Mouse (Mus musculus) fat pad, adult 2 months (tissue): Measurements from ENCODE around the gene Susd3.

Source experiments
- DNase-seq: peaks from one replicate; pipeline ENCODE4 v3.0.0-alpha.2; 2011; ENCODE audit warnings: low read depth, low spot score; ENCODE audit errors: extremely low read depth

Susd3 gene

DNA sequence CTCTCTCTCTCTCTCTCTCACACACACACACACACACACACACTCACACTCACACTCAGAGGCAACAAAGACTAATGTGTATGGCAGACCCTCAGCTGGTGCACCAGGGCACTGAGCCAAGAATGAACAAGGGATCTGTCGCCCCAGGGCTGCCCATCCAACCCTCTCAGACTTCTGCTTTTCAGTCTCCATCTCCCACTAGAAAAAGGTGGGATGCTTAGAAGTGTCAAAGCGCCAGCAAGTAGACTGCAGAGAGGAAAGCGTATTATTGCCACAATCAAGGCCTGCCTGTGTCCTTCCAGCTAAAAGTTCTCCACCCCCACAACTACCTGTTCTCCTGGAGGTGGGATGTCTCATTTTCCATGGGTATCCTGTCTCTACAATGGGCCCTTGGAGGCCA, 34.1 kb downstream of the Susd3 start:
- no peak for DNase-seq

DNA sequence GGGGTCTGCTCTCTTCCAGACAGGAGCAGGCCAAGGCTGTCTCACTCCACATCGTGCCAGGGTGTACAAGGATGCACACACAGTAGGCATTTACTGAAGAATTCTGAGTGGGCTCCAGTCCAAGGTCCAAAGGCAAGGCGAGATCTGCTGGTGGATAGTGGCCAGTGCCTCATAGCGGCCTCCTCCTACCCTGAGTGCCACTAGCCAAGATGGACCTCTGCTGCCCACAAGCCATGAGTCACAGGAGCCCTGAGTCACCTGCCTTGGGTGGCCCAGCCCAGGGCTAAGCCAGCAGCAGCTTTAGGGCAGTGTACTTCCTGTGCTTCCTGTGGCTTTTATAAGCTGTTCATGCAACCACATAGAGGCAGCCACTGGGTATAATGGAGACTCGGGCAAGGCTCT, 35.0 kb downstream of the Susd3 start:
- no peak for DNase-seq

DNA sequence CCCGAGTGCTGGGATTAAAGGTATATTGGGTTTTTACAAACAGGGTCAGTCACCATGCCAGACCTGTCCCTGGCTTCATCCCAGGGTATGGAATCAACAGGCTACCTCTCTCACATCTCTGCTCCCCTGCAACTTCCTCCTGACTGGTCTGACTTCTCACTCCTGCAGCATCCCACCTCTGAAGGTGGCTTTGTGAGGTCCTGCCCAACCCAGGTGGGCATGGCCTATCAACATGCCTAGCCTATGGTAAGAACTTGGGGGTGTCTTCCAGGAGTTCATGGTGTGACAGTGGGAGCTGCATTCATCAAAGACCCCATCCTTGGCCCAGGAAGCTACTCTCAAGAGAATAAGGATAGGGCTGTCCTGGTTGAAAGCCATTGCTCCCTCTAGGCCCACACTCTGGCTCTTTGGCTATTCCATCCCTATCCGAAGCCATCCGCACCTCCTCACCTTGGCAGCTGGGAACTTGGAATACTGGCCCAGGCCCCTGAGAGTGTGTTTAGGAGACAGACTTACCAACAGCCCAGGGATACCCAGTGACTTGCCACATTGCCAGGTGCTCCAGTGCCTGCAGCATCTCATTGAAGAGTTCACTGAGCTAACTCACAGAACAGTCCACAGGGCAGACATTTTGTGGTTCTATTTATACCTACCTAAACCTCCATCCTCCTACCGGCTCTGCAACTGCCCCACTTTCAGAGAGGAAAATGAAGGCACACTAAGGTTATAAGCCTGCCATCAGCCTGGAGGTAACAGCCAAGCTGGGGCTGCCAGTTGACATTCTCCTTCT, 35.6 kb downstream of the Susd3 start:
- no peak for DNase-seq

DNA sequence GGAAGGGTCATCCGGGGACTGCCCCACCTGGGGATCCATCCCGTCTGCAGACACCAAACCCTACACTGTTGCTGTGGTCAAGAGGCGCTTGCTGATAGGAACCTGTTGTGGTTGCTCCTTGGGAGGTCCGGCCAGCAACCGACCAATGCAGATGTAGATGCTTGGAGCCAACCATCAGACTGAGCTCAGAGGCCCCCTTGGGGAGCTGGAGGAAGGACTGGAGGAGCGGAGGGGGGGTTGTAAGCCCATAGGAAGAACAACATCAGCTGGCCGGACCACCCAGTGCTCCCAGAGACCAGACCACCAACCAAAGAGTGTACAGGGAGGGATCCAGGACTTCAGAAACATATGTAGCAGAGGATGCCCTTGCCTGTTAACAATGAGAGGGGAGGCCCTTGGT, 39.2 kb downstream of the Susd3 start:
- no peak for DNase-seq

DNA sequence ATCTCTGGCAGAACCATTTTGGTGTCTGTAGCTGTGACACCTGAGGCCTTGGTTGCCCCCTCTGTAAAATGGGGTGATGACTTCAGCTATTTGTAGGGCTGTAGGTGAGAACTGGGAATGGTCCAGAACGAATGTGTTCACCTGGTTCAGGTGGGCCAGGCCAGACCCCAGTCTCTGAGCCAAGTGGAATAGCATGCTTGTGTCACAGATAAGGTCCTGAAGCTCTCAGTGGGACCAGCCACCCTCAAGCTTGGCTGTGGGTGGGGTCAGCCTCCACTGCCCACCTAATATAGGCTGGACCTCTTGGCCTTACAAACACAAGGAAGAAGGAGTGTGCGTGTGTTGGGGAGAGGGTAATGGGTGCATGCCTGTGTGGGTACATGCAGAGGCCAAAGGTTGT, 42.2 kb downstream of the Susd3 start:
- DNase-seq, result no peak

DNA sequence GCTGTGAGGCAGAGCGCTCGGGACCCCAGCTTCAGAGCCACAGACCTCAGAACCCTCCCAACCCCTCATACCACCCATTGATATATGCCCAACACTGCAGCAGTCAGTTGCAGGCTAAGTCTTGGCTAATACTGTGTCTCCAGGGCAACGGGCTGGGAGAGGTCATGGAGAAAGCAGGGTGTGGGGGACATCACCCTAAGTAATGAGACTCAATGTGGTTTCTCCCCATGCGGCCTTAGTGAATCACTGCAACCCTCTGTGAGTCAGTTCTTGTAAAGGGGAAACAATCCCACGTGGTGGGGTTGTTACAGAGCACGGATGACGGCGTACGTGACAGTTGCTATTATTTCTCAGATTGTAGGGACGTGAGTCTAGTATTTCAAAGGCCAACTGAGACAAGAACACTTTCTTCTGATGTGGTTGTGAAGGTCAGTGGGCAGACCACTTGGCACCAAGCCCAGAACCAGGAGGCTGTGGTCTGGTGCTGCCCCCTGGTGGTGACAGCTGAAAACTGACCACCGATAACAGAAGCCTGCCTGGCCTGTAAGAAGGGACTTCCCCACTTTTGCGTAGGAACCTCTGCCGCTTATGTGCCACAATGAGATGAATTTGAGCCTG, 43.0 kb downstream of the Susd3 start:
- no peak for DNase-seq

DNA sequence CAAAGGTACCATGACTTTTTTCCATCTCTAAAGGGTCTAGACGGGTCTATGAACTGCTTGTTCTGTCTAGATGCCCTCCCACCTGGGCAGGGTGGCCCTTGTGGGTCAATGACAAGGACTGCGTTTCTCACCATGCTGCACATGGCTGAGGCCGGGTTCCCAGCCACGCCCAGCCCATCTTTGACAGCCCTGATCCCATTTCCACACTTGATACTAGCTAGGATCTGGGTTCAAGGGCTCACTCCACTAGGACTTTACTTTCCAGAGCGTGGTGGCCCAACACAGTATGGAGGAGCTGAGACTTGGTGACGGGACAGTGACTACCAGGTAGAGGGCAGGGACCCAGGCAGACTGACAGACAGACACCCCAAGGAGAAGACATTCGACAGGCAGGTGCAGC, 46.0 kb downstream of the Susd3 start:
- DNase-seq, result no peak

DNA sequence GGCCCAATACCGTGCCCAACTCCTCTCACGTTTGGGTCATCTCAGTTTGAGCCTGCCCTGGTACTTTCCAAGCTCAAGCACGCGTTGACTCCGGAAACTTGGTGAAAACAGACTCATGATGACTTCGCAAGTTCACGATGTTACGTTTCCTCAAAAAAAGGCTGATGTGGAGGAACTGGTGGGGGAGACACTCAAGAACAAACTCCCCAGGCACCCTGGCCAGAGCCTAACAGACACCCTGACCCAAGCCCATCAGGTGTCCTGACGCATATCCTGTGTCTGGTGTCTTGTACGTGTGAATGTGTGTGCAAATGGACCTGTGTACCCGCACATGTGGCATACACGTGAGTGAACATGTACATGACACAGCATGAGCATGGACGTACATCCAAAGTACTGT, 47.8 kb downstream of the Susd3 start:
- DNase-seq, result no peak

DNA sequence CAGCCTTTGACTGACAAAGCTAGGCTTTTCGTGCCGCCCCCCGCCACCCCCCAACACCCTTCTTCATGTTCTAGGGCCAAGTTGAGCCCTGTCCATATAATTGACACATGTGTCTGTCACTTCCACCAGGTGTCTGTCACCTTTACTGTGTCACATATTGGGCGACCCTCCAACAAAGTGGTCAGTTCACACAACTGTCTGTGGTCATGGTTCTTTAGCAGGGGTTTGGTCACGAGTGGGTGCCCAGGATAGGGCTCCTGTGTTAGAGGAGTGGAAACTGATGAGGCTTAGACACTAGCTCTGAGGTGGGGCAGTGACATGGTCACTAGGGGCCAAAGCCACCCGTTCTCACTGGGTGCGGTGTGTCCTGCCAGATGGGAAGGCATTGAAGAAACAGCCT, 48.6 kb downstream of the Susd3 start:
- DNase-seq, result no peak

DNA sequence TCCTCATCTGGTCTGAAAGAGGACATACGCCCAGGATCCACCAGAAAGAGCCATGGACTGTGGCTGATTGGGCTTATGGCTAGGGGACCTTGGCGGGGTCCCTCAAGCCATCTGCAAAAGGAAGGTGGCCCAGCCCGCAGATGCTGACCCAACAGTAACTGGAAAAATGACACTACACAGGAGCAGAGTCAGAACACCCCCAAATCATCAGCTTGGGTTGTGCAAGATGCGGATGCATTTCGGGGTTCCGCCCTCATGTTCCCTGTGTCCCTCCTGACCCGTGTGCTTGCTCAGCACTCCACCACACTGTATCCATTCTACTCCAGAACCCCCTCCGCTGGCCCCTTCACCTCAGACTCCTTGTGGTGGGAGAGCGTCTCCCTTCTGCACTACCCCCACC, 49.8 kb downstream of the Susd3 start:
- no peak for DNase-seq

DNA sequence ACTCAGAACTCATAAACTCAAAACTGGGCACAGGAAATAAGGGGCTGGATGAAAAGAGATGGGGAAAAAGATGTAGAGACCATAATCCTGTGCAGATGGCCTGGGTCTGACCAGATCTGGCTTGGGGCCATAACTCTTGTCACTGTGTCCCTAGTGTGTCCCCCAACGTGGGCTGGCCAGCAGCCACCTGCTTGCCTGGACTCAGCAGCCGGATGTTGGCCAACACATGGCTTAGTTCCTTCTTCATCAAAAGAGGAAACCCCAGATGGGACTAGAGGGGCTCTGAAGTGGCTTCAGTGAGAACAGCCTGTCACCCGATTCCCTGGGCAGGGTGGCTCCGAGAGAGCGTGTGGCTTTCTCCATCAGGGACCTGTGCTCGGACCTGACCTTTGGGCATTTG, 51.7 kb downstream of the Susd3 start:
- no peak for DNase-seq

DNA sequence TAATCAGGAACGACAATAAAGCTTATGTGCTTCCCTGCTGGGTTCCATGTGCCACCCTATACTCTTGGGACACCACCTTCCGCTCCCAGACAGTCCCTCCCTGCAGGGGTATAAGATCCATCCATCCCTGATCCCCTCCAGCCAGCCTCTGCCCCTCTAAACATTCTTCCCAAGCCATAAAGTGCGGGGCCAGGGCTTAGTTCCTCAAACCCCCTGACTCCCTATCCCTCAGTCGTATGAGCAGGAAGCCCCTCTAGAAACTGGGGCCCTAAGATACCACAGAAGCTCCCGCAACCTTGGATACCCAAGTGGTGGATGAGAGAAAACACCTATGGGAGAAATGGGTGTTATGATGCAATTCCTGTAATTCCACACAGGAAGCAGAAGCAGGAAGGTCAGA, 52.3 kb downstream of the Susd3 start:
- DNase-seq, result no peak

DNA sequence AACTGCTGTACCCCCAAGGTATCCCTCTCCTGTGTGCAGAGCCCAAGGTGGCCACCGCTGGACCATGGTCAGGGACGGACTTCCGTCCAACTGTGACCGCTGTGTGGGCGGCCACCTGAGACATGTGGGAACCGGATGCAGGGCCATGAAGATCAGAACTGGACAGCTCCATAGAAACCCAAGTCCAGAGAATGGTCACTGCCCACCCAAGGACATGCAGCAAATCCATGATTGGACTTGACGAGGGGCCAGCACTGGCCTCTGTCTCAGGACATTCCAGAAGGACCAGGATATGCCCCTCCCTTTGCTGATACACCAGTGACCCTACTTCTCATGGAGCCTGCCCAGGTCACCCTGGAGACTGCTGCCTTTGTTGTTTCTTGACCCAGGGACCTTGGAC, 52.9 kb downstream of the Susd3 start:
- DNase-seq, result no peak

DNA sequence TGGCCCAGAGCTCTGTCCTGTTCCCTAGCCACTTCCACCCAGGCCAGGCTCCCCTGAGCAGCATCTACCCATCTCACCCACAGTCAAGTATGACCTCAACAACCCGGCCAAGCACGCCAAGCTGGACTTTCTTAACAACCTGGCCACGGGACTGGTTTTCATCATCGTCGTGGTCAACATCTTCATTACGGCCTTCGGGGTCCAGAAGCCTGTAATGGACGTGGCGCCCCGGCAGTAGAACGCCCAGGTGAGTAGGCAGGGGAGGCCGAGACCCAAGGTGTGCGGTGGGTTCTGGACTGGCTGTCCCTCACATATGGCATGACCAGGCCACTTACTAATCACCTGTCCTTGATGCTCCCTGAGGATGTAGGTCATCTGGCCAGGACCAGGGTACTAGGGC, 53.7 kb downstream of the Susd3 start:
- DNase-seq, result no peak

DNA sequence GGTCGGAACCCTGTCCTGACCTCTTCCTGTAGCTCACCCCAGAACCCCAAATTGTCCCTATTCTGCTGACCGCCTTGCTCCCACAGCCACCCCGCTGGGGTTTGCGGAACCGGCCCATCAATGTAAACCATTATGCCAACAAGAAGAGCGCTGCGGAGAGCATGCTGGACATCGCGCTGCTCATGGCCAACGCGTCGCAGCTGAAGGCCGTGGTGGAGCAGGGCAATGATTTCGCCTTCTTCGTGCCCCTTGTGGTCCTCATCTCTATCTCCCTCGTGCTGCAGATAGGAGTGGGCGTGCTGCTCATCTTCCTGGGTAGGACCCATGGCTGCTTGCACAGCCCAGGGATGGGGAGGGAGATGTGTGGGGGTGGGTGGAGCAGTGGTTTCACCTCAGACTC, 54.9 kb downstream of the Susd3 start:
- DNase-seq, result no peak

DNA sequence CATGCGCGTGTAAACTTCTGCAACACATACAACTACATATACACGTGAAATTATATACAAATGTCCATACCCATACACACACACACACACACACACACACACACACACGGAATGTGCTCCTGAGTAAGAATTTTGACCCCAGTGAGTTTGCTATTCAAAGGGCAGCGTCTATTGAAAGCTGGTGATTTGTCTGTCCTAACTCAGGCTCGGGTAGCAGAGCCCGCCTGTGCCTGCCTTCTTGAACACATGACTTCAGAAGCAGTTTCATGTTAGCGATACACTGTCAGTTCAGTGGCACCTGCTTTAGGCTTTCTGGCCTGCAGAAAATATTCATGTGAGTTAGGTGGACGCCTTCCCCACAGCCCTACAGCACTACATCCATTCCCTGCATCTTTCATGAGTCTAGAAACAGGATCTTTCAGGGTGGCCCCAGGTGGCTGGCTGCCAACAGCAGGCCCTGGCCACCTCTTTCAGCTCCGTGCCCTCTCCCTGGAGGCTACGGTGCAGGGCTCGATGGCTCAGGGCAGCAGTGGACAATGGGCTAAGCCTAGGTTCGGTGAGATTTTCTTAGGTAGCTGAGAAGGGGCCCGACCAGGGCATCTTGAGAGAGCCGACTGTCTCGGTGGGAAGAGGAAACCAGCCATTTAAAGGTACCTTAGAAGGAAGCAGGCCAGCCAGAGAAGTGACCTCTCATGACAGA, 56.2 kb downstream of the Susd3 start:
- no peak for DNase-seq

DNA sequence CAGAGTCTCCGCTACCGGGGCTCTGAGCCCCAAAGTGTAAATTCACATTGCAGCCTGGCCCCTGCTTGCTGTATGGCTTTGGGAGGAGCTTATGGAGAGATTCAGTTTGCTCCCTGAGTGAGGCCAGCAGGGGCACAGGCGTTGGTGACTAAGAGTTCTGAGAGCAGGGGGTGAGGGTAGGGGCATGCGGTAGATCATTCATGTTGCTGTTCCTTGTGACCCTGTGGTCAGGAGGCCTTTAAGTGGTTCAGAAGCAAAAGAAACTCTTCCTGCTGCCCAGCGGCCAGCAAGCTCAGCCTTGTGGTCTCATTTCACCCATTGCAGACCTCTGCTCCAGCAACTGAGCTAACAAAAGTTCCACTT, 56.9 kb downstream of the Susd3 start:
- DNase-seq, result no peak

DNA sequence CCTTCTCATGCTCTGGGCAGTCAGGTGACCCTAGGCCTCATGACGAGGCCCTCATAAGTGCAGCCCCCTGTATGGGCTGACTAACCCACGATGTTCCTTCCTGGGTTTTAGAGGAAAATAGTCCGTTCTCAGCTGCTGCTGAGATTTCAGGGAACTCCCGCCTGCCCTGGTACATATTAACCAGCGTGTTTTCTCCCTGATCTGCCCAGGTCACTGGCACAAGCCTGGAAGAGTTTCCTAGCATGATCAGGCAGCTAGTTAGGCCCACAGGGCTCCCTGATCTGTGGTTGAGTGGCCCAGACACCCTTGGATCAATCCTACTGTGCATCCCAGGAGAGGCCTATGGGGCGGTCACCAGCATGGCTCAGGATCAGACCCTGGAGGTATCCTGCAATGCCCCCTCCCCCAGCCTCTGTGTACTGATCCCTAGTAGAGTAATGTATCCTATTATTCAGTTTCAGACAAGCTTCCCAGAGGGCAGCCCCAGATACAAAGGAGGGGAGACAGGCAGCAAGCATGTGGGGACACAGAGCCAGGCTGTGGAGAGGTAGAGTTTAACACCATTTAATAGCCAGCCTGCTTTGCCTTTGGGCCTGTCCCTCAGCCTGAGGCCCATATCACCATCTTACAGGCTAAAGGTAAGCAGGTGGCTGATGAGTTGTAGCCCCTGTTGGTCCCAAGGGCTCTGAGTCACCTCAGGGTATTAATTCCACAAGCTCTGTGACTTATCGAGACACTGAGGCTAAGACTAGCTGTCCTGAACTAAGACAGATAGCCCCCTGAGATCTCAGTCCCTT, 57.4 kb downstream of the Susd3 start:
- DNase-seq, result no peak

DNA sequence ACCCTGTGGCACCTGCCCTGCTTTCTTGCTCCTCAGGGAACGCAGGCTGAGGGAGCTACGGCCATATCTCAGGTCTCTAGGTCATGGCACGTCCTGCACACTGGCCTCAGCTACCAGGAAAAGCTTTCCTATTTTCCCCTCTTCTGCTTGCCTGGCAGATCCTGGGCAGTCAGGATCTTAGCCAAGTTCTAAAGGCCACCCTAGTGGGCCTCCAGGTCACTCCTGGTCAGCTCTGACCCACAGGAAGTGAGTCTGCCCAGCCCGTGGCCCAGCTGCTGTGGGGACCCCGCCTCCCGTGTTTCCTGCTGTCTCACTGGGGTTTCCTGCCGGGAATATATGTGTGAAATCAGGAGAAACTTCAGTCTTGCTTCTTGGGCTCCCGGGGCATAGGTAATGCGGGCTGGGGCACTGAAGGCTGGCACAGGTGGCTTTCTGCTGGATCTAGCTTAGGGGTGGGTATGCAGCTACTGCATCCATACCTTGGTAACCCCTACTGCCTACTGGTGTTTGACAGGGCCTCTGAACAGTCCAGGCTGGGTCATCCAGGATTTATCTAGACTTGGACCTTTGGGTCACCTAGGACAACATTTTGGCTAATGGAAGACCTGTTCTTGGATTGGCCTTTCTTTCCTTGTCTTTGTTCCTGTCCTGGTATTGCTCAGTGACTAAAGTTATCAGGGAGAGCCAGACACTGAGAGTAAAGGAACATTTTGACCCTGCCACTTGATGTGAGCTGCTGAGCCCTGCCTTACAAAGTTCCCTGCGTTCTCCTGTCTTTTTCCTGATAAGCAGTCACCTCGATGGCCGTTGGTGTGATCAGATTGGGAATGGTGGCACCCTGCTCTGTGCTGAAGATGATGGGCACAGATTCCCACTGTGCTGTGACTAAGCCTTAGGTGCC, 58.3 kb downstream of the Susd3 start:
- DNase-seq, result no peak

DNA sequence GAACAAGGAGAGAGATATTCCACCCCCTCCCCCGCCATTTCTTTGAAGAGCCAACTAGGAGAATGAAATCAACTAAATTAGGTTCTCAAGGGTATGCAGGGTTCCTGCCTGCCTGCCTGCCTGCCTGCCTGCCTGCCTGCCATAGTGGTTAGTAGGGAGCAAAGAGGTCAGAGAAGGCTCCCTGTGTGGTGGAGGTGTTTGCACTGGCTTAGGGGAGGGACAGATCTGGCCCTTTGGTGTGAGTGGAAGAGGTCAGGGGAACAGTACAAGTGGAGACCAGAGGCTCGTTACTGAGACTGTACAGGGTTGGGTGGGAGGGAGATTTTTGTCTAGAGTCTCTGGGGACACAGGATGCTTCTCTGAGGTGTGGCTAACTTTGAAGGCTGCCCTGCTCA, 59.5 kb downstream of the Susd3 start:
- DNase-seq, result no peak
